Mouse (Mus musculus): ENCODE results near the gene Mill2.

GRCm38 (mm10) chr7:18828592-18828991 lies 11.2 kb upstream of the Mill2 start:
- TF ChIP-seq POLR2A (IDR thresholded peaks at IDR 0.05; ENCODE audit: borderline replicate concordance, insufficient read depth, low read length) = no peak
- peak; percentile 25; the same call in 1 of the 2 replicates for TF ChIP-seq CTCF (IDR thresholded peaks at IDR 0.05; ENCODE audit: borderline replicate concordance, insufficient read depth, low read depth, low read length)
